Mouse (Mus musculus) natural killer cell, adult 2 months (primary cell): ENCODE results near the gene Hipk2.
"Not testable (repeated sequence)": the region's sequence is repeated elsewhere in the genome, so short reads cannot be mapped to it uniquely, and the experiment has no call there.

Experiments
- DNase-seq, 2 experiments: peaks; one replicate each; pipeline ENCODE4 v3.0.0; 2022; ENCODE audit warnings: low spot score in 2 of 2

Hipk2 gene

DNA sequence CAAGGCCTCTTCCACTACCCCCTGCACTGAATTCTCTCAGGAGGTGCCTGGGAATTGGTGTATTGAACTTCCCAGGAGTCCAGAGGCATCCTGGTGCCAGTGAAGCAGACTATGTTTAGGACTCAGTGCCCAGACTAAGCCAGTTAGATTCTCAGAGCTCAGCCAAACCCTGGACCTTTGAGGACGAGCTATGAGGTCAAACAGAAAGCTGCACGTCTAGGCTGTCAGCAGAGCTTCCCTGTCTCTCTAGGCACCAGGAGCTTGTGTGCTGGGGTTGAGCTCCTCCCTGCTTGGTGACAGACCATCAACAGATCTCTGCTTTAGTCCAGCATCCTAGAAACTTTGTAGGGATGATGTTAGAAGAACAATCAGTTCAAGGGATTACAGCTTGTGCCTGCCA is 174.5 kb downstream of the Hipk2 start:
- no peak for DNase-seq

DNA sequence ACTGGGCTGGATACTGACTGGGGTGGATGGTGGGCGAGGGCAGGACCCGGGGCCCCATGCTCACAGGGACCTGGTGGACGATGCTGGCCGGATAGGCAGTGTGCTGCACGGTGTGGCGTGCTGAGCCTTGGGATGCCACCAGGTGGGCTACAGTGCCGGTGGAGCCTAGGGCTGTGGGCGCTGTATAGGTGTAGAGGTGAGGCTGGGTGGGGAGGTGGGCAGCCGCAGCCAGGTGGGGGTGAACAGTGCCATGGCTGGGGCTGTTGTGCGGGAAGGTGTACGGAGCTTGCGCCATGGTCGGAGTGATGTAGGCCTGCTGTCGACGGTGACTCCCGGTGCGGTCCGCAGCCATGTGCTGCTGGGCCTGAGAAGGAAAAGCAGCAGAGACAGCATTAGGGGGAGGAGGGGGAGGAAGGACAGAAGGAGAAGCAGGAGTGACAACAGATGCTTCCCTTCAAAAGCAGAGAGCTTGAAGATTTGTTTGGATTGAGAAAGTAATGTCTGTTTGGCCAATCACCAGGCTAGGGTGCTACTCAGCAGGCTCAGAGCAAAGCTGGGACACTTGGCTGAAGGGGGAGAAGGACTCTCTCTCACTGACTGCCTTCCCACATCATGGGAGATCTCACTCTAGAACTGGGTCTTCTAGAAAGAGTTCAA is 177.6 kb downstream of the Hipk2 start:
- no peak for DNase-seq

DNA sequence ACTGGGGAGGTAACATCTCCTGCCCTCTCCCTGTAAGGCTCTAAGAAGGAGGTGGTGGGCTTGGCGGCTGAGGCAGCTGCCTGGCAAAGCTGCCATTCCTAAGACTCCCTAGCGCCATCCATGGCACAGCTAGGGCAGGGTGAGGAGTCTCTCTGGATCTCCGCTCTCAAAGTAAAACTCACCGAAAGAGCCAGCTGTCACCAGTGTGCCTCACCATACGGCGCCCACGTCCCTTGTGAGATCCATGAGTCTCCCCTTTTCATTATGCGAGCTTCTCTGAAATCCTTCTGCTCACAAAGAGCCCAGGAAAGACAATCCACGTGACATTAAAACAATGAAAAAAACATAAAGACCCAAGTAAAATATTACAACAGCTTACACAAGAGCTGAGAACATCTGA is 179.4 kb downstream of the Hipk2 start:
- no peak for DNase-seq

DNA sequence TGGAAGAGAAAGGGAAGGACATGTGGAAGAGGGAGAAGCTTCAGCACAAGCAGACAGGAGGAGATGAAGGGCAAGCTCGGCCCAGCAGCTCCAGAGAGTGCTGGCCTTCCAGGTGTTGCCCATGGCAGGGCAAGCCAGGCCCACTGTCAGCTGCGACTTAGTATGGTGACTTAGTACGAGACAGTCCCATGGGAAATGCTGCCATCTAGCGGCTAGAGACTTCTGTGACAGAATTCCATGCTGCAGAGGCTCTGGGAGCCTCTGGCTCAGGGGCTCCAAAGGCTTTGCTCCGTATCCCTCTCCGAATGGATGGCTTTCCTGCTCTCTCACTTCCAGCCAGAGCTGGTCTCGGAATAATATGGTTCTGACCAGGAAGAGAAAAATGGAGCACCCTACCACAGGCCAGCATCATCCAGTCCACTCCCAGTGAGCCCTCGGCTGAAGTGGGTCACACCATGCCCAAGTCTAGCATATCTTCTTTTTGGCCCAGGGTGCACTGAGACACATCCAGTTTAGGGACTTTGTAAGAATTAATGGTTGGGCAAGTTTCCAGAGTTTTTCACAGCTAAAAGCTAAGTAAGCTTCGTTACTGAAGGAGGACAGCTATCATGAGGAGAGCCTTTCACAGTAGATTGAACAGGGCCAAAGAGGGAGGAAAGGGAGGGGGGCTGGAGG is 180.4 kb downstream of the Hipk2 start:
- peak; percentile 28 to 56 for DNase-seq

DNA sequence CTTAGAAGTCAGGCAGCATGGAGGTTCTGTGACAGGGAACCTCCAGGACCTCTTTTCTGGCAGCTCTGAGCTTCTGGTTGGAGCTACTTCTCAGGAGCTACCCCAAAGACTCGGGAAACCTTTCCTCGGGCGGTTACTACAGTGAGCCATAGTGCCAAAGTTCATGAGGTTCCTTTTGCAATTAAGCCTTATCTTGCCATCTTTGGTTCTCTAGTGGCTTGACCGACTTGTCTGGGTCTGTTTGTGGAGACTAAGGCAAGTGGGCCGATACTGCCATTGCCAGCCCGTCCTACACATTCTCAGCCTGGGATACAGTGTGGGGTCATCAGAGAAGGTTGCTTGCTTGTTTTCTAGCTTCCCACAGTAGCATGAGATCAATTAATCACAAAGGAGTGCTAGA is 183.4 kb downstream of the Hipk2 start:
- DNase-seq = no peak

DNA sequence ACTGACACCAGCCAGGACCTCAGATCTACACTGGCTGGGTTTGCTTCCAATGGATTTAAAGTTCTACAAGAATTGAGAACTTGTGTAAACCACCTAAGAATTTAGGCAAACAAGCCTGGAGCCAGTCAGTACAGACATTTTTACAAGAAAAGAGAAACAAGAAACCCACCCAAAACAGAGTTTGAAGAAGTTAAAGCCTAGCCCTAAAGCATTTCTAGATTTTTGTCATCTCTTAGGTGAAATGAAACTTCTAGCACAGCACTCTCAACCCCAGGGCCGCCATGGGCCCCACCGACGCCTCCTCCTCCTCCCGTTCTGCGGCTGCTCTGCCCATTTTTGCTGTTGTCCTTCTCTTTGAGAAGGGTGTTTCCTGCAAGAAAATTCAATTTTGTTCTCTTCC is 184.9 kb downstream of the Hipk2 start:
- no peak for DNase-seq

DNA sequence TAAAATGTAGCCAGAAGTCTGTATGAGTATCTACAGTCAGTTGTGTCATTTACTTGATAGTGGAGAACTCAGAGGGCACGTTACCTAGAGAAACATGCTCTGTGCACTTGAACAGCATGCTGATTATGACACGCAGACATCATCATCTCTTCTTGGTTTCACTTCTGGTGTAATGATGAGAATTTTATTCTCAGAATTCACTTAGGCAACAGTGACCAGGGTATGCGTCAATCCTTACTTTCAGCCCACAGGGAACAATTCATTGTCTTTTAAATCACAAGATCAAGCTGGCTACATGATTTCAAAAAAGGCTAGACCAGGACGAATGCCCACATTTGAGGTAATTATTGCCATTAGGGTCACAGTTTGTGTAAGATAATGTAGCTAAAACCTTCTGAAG is 185.3 kb downstream of the Hipk2 start:
- no peak for DNase-seq

DNA sequence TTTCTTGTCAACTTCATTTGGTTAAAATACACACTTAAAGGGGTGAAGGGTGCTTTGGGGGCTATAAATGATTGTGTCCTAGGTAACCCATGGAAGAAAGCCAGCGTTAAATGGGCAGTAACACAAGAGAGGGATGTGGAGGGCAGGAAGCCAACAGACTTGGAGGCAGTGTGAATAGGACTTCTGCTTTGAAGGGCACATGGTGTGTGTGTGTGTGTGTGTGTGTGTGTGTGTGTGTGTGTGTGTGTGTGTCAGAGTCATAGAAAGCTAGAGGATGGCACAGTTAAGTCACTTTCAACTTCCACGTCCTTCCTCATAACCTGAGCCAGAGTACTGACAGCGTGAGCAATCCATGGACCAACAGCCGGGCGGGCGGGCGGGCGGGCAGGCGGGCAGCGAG is 187.1 kb downstream of the Hipk2 start:
- no peak for DNase-seq

DNA sequence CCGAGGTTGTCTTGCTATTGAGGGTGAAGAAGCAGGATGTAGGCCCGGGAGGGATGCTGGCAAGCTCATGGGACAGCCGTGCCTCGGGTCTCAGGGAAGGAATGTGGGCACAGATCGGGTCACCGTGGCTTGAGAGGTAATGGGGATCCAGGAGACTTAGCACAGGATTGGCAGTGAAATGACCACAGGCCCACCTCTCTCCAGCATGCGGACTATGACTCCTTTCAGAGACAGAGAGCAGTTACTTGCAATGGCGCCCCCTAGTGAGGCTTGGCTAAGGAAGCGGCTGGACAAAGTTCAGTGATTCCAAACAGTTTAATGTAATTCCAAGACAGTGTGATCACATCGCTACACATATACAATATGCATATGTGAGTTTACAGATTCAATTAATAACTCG is 188.7 kb downstream of the Hipk2 start:
- DNase-seq = no peak

DNA sequence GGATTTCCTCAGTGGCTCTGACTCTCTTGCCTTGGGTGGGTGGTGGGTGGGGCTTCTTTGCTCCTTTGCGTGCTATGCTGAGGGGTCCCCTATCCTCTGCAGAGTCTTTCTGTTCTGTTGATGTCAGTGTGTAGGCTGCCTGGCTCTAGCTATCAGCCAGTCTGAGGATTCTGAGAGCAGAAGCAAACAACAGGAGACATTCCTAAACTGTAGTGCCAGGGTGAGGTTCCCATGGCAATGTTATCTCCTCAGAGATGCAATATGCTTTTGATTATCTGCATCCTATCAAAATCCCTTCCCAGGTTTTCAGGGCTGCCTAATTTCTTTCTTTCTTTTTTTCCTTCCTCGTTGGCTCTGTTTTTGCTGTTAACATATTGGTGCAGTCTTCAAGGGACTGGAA is 193.4 kb downstream of the Hipk2 start:
- no peak for DNase-seq

DNA sequence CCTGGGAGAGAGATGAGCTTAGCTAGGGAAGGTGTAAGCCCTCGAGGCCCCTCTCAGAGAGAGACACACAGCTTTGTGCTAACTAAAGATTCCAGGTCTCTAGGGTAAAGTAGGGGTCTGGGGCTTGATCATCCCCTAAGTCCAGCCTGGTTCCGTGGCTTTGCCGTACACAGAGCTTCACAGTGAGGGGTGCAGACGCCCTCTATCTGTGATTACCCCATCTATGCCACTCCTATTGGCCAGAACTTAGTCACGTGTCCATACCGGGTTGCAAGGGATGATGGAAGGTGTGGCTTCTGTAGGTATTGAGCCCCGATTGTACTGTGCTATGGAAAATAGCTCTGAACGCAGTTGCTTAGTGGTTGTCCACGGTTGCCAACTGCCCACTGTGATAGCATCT is 198.3 kb downstream of the Hipk2 start:
- no peak for DNase-seq

DNA sequence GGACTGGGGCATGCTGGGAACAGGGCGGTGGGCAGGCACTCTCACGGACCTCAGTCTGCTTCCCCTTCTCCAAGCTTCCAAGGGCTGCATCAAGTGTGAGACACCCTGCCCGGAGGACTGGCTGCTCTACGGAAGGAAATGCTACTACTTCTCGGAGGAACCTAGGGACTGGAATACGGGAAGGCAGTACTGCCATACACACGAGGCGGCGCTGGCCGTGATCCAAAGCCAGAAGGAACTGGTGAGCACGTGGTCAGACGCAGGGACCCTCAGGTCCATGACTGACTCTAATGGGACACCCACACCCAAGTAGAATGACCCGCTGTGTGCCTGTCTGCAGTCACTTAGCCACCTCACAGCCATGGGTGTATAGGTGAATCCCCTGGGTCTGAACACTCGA is 199.2 kb downstream of the Hipk2 start:
- no peak for DNase-seq

DNA sequence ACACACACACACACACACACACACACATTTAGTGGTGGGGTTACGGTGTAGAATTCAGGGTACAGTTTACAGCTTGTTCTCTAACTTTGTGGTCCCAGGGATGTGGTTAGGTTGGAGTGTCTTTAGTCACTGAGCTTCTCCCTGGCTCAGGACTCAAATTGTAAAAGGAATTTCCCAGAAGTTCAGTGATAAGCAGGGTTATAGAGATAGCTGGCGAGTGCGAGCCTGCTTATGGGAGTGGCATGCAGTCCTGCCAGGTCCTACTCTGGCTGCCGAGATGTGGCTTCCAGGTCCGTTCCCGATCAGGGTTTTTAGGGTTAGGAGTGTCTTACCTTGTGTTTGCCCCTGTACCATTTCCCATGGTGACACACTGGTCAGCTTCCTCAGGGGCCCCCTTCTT is 199.7 kb downstream of the Hipk2 start:
- no peak for DNase-seq

DNA sequence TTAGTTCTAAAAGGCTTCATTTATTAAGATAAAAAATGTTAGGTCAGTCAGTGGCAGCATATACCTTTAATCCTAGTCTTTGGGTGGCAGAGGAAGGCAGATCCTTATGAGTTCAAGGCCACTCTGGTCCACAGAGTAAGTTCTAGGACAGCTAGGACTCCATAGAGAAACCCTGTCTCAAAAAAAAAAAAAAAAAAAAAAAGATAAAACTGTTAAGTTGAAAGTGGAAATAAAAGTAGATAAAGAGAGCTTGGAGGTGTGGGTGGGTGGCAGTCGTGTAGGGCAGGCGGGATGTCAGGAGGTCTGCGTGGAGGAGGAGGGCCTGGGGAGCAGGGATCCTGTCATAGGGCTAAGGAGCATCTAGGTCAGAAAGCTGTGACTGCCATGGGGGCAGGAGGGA is 204.0 kb downstream of the Hipk2 start:
- DNase-seq = no peak

DNA sequence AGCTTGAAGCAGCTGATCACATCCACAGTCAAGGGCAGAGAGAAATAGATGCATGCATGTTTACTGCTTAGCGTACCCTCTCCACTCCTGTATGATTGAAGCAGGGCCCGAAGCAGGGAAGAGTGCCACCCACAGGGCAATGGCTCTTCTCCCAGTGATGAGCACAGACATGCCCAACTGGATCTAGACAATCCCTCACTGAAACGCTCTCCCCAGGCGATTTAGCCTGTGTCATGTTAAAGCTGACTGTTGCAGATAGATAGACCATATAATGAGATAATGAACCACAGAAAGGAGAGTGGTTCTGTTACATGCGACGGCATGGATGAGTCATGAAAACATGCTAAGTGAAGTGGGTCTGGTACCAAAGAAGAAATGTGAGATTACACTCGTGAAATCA is 204.7 kb downstream of the Hipk2 start:
- no peak for DNase-seq

DNA sequence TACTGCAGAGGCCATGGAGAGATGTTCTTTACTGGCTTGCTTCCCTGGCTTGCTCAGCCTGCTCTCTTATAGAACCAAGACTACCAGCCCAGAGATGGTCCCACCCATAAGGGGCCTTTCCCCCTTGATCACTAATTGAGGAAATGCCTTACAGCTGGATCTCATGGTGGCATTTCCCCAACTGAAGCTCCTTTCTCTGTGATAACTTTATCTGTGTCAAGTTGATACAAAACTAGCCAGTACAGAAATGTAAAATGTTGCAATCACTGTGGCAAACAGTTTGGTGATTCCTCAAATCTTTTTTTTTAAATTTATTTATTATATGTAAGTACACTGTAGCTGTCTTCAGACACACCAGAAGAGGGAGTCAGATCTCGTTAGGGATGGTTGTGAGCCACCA is 205.5 kb downstream of the Hipk2 start:
- DNase-seq = not testable (repeated sequence)

DNA sequence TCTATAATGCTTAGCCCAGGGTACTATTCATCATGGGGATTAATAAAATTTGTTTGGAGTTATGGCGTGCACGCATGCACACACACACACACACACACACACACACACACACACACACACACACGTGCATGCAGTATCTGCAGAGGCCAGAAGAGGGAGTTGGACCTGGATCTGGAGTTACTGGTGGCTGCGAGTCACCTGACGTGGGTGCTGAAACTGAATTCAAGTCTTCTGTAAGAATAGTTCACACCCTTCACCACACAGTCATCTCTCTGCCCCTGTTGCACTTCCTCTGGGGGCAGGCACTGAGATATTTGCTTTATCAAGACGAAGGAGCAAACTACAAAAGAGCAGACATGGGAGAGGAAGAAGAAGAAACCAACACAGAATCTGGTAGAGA is 206.4 kb downstream of the Hipk2 start:
- peak; percentile 47 to 58 for DNase-seq

DNA sequence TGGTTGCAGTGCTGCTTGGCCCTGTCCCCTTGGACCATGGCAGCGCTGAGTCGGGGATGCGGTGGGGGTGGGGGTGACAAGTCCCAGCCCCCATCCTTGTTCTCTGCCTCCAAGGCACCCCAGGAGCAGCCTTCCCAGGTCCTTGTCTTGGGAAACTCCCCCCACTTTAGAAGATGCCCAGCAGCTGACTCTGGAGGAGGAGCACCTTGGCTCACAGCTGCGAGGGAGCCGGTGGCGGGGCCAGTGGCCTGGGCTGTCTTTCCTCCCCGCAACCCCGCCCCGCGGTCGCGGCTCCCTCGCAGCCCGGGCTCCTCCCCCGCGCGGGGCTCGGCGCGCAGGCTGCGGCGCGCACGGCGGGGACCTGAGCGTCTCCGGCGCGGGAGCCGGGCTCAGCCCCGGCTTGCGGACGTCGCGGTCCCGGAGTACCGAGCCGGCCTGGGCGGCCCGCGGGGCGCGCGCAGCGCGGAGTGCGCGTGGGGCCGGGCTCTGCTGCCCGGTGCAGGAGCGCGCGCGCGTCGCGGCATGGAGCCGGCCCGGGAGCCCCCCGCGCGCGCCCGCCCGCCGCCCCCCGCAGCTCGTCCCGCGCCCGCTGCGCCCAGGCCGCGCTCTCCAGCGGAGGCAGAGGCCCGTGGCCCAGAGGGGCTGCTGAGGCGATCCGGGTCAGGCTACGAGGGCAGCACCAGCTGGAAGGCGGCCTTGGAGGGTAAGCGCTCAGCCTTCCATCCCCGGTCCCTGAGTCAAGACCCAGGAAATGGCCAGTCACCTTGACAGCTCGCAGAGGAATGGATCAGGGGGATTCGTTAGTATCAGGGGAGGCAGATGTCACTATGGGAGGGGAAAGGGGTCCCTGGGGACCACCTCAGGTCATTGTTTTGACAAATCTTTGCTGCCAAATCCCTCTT is 213.0 kb downstream of the Hipk2 start, which contains the start of gene Clec2l:
TSS of gene Clec2l (plus strand) at position 356 of the 902 bp plus-strand sequence.
- DNase-seq = no peak

DNA sequence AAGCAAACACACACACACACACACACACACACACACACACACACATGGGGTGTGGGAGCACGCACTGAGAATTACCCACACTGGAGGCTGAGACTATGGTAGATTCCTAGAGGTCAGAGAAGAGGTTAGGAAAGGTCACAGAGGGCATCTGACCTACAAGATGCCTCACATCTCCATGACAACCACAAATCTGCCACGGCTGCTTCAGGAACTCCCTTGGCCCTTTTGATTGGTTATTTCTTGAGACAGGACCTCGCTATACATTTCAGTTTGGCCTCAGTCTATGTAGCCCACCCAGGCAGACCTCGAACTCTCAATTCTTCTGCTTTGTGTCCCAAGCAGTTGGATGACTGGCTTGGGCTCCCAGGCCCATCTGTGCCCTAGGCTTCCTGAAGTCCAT is 214.3 kb downstream of the Hipk2 start:
- no peak for DNase-seq

DNA sequence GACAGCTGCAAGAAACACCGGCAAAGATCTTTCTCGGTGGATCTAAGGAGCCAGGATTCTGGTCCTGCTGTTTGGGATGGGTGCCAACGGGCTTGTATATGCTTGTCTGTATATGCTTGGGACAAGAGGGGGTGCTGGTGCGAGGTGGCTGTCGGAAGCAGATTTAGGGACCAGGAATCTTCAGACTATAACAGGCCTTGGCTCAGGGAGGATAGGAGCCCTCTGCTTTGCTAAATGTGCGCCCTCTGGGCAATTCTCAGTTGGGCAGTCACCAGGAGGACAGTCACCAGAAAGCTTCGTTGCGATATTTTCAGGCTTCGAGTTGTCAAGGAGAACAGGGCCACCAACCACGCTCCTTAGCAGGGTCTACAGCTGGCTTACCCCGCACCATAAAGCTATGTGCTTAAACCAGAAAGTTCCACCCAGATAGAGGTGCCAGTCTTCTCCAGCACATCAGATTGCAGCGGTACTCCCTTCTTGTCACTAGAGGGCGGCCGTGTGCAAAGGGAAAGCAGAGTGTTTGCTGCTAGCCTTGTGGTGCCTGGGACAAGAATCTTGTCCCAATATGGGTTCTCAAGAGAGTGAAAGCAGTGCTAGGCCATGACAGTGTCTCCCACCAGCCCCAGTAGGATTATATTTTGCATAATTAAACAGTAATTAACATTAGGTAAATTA is 225.6 kb downstream of the Hipk2 start:
- peak; percentile 23 to 48 for DNase-seq

DNA sequence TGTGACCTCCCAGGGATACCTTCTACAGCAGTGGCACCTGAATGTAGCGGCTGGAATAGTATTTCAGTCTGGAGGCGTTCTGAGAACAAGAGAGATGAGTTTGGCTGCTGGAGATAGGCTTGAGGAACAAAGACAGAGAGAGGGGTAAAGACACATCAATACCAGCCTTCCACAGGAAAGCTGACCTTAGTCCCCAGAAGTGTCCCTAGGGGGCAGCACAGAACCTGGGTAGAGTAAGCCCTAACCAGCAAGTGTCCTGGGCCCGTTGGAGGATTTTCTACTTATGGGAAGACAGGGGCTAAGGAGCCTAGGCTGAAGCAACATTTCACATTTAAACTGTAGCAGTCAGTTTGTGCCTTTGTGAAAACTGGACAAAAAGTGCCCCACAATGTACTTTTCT is 226.4 kb downstream of the Hipk2 start:
- DNase-seq = peak in 1 of 2 experiments; percentile 17
